Mouse (Mus musculus): Measurements from ENCODE around the gene Bcam. TPM values are rescaled to one million over a fixed set of nuclear protein-coding genes. Genes with fewer than 3 reads are reported as not detected.

The Bcam gene
- polyA plus RNA-seq, 1 experiment from 2014 or later: 13.2 TPM

GRCm38 (mm10) chr7:19763829-19764477 is 6.9 kb downstream of the Bcam start:
- peaks cover under 1% of the 10 kb centered on the region; the same call in 1 of the 2 replicates for H3K27me3 ChIP-seq (ENCODE audit: control insufficient read depth, insufficient read depth, low read length)
- no peaks in the 10 kb centered on the region for H3K4me1 ChIP-seq (ENCODE audit: control insufficient read depth, insufficient read depth, low read length)
- H3K9ac ChIP-seq (ENCODE audit: low read length): no peak overlapping the region
- no peak overlapping the region for H3K4me3 ChIP-seq (ENCODE audit: low read depth, low read length)
- 87% methylated on average over 13 of the region's 13 CpGs for WGBS
- H3K36me3 ChIP-seq (ENCODE audit: control insufficient read depth, insufficient read depth, low read length): no peaks in the 10 kb centered on the region
- H3K9me3 ChIP-seq (ENCODE audit: control insufficient read depth, low read length): no peaks in the 10 kb centered on the region
- no peak for ATAC-seq (ENCODE audit: low FRiP score)
- H3K4me2 ChIP-seq: no peak overlapping the region
- no peak overlapping the region for H3K27ac ChIP-seq (ENCODE audit: low read depth, low read length)
- no peak for DNase-seq (ENCODE audit: low spot score, missing footprints)

DNA sequence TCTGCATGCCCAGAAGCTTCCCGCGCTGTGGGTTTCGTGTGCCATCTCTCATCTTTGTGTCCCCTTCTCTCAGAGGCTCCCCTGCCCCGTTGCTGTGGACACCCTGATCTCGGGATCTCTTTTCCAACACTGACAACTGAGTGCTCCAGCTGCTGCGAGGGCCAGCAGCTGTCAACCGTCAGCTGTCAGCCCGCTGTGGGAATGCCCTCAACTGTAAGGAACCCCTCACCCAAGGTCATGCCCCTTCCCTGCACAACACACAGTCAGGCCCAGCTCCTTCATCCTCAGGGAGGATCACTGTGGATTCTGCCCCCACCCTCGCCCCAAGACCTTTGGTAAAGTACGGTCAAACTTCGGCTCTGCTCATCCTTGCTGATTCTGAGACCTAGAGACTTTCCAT is 8.5 kb downstream of the Bcam start:
- Histone ChIP-seq H3K9ac (ENCODE audit: low read length) (no peak overlapping the region), H3K4me1 (ENCODE audit: control insufficient read depth, insufficient read depth, low read length) (no peaks in the 10 kb centered on the region), H3K27ac (ENCODE audit: low read depth, low read length) (no peak overlapping the region), H3K9me3 (ENCODE audit: control insufficient read depth, low read length) (no peaks in the 10 kb centered on the region), H3K27me3 (ENCODE audit: control insufficient read depth, insufficient read depth, low read length) (no peaks in the 10 kb centered on the region), H3K4me2 (no peak overlapping the region), H3K4me3 (ENCODE audit: low read depth, low read length) (no peak overlapping the region), H3K36me3 (ENCODE audit: control insufficient read depth, insufficient read depth, low read length) (no peaks in the 10 kb centered on the region)
- DNase-seq (ENCODE audit: low spot score, missing footprints) (no peak), ATAC-seq (ENCODE audit: low FRiP score) (no peak)
- WGBS: 91% methylated on average over 11 of the region's 11 CpGs

GRCm38 (mm10) chr7:19760021-19760420 is 10.8 kb downstream of the Bcam start:
- Histone ChIP-seq H3K9me3 (ENCODE audit: control insufficient read depth, low read length) (no peaks in the 10 kb centered on the region), H3K4me2 (no peak overlapping the region), H3K36me3 (ENCODE audit: control insufficient read depth, insufficient read depth, low read length) (no peaks in the 10 kb centered on the region), H3K27me3 (ENCODE audit: control insufficient read depth, insufficient read depth, low read length) (no peaks in the 10 kb centered on the region), H3K4me3 (ENCODE audit: low read depth, low read length) (no peak overlapping the region), H3K27ac (ENCODE audit: low read depth, low read length) (no peak overlapping the region), H3K9ac (ENCODE audit: low read length) (no peak overlapping the region), H3K4me1 (ENCODE audit: control insufficient read depth, insufficient read depth, low read length) (no peaks in the 10 kb centered on the region)
- ATAC-seq (ENCODE audit: low FRiP score) (no peak), DNase-seq (ENCODE audit: low spot score, missing footprints) (no peak)
- WGBS: 89% methylated on average over 13 of the region's 13 CpGs

GRCm38 (mm10) chr7:19758623-19759022 is 12.2 kb downstream of the Bcam start:
- Histone ChIP-seq H3K36me3 (ENCODE audit: control insufficient read depth, insufficient read depth, low read length) (no peaks in the 10 kb centered on the region), H3K4me1 (ENCODE audit: control insufficient read depth, insufficient read depth, low read length) (no peaks in the 10 kb centered on the region), H3K27me3 (ENCODE audit: control insufficient read depth, insufficient read depth, low read length) (no peaks in the 10 kb centered on the region), H3K4me3 (ENCODE audit: low read depth, low read length) (no peak overlapping the region), H3K9ac (ENCODE audit: low read length) (no peak overlapping the region), H3K27ac (ENCODE audit: low read depth, low read length) (no peak overlapping the region), H3K4me2 (no peak overlapping the region), H3K9me3 (ENCODE audit: control insufficient read depth, low read length) (no peaks in the 10 kb centered on the region)
- ATAC-seq (ENCODE audit: low FRiP score) (no peak), DNase-seq (ENCODE audit: low spot score, missing footprints) (no peak)
- WGBS: 93% methylated on average over 13 of the region's 13 CpGs

- no peak overlapping the region for H3K4me3 ChIP-seq (ENCODE audit: low read depth, low read length)
- H3K27ac ChIP-seq (ENCODE audit: low read depth, low read length): no peak overlapping the region
- WGBS: 81% methylated on average over 23 of the region's 24 CpGs
- ATAC-seq (ENCODE audit: low FRiP score) (no peak), DNase-seq (ENCODE audit: low spot score, missing footprints) (no peak)
- H3K27me3 ChIP-seq (ENCODE audit: control insufficient read depth, insufficient read depth, low read length): no peaks in the 10 kb centered on the region
- H3K4me2 ChIP-seq: no peak overlapping the region
- H3K9ac ChIP-seq (ENCODE audit: low read length): no peak overlapping the region
- no peaks in the 10 kb centered on the region for H3K4me1 ChIP-seq (ENCODE audit: control insufficient read depth, insufficient read depth, low read length)
- no peaks in the 10 kb centered on the region for H3K9me3 ChIP-seq (ENCODE audit: control insufficient read depth, low read length)
- H3K36me3 ChIP-seq (ENCODE audit: control insufficient read depth, insufficient read depth, low read length): no peaks in the 10 kb centered on the region
Measured at GRCm38 (mm10) chr7:19755851-19756786, 14.7 kb downstream of the Bcam start.

DNA sequence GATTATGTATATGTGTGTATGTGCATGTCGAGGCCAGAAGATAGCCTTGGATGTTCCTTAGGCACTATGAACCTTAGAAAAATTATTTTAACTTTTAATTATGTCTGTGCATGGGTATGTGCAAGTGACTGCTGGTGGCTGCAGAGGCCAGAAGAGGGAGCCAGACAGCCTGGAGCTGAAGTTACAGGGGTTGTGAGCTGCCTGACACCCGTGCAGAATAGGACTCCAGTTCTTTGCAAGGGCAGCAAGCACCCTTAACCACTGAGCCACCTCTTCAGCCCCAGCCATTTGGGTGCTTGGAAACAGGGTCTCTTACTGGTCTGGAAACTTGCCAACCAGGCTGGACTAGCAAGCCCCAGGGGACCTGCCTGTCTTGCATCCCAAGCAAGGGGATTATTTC is 15.8 kb downstream of the Bcam start:
- 85% methylated on average over 2 of the region's 2 CpGs for WGBS
- peaks cover 3% of the 10 kb centered on the region; the same call in 1 of the 2 replicates for H3K4me1 ChIP-seq (ENCODE audit: control insufficient read depth, insufficient read depth, low read length)
- H3K27me3 ChIP-seq (ENCODE audit: control insufficient read depth, insufficient read depth, low read length): no peaks in the 10 kb centered on the region
- no peak overlapping the region for H3K4me3 ChIP-seq (ENCODE audit: low read depth, low read length)
- H3K36me3 ChIP-seq (ENCODE audit: control insufficient read depth, insufficient read depth, low read length): no peaks in the 10 kb centered on the region
- no peak overlapping the region for H3K4me2 ChIP-seq
- H3K9me3 ChIP-seq (ENCODE audit: control insufficient read depth, low read length): no peaks in the 10 kb centered on the region
- DNase-seq (ENCODE audit: low spot score, missing footprints) (no peak), ATAC-seq (ENCODE audit: low FRiP score) (no peak)
- no peak overlapping the region for H3K27ac ChIP-seq (ENCODE audit: low read depth, low read length)
- H3K9ac ChIP-seq (ENCODE audit: low read length): no peak overlapping the region

GRCm38 (mm10) chr7:19754065-19754464 is 16.8 kb downstream of the Bcam start:
- 86% methylated on average over 1 of the region's 1 CpGs for WGBS
- Histone ChIP-seq H3K36me3 (ENCODE audit: control insufficient read depth, insufficient read depth, low read length) (no peaks in the 10 kb centered on the region), H3K4me2 (no peak overlapping the region), H3K27me3 (ENCODE audit: control insufficient read depth, insufficient read depth, low read length) (no peaks in the 10 kb centered on the region), H3K4me1 (ENCODE audit: control insufficient read depth, insufficient read depth, low read length) (peaks cover 3% of the 10 kb centered on the region; the same call in 1 of the 2 replicates), H3K27ac (ENCODE audit: low read depth, low read length) (no peak overlapping the region), H3K9me3 (ENCODE audit: control insufficient read depth, low read length) (no peaks in the 10 kb centered on the region), H3K9ac (ENCODE audit: low read length) (no peak overlapping the region), H3K4me3 (ENCODE audit: low read depth, low read length) (no peak overlapping the region)
- DNase-seq (ENCODE audit: low spot score, missing footprints) (no peak), ATAC-seq (ENCODE audit: low FRiP score) (no peak)

- H3K27ac ChIP-seq (ENCODE audit: low read depth, low read length): no peak overlapping the region
- ATAC-seq (ENCODE audit: low FRiP score): no peak
- no peaks in the 10 kb centered on the region for H3K9me3 ChIP-seq (ENCODE audit: control insufficient read depth, low read length)
- DNase-seq (ENCODE audit: low spot score, missing footprints): no peak
- no peak overlapping the region for H3K4me2 ChIP-seq
- no peak overlapping the region for H3K4me3 ChIP-seq (ENCODE audit: low read depth, low read length)
- H3K4me1 ChIP-seq (ENCODE audit: control insufficient read depth, insufficient read depth, low read length): peaks cover 5% of the 10 kb centered on the region
- H3K36me3 ChIP-seq (ENCODE audit: control insufficient read depth, insufficient read depth, low read length): no peaks in the 10 kb centered on the region
- 86% methylated on average over 7 of the region's 7 CpGs for WGBS
- no peaks in the 10 kb centered on the region for H3K27me3 ChIP-seq (ENCODE audit: control insufficient read depth, insufficient read depth, low read length)
- no peak overlapping the region for H3K9ac ChIP-seq (ENCODE audit: low read length)
Measured at GRCm38 (mm10) chr7:19753587-19753986, 17.2 kb downstream of the Bcam start.

- no peak overlapping the region for H3K4me3 ChIP-seq (ENCODE audit: low read depth, low read length)
- DNase-seq (ENCODE audit: low spot score, missing footprints): no peak
Measured at GRCm38 (mm10) chr7:19752652-19753051, 18.2 kb downstream of the Bcam start.

More at GRCm38 (mm10) chr7:19752652-19753051, 18.2 kb downstream of the Bcam start:
- H3K4me2 ChIP-seq: no peak overlapping the region
- 71% methylated on average over 8 of the region's 8 CpGs for WGBS
- H3K9me3 ChIP-seq (ENCODE audit: control insufficient read depth, low read length): no peaks in the 10 kb centered on the region
- H3K9ac ChIP-seq (ENCODE audit: low read length): no peak overlapping the region
- H3K27ac ChIP-seq (ENCODE audit: low read depth, low read length): no peak overlapping the region
- H3K4me1 ChIP-seq (ENCODE audit: control insufficient read depth, insufficient read depth, low read length): peaks cover 14% of the 10 kb centered on the region
- no peak for ATAC-seq (ENCODE audit: low FRiP score)
- no peaks in the 10 kb centered on the region for H3K27me3 ChIP-seq (ENCODE audit: control insufficient read depth, insufficient read depth, low read length)
- no peaks in the 10 kb centered on the region for H3K36me3 ChIP-seq (ENCODE audit: control insufficient read depth, insufficient read depth, low read length)

Data from midbrain, embryonic 11.5 days (tissue).